Mouse (Mus musculus): ENCODE data around the gene En2. TPM values are rescaled to one million over a fixed set of nuclear protein-coding genes. Genes with fewer than 3 reads are reported as not detected.

The En2 gene
- polyA plus RNA-seq, 1 experiment from 2014 or later = not detected

DNA sequence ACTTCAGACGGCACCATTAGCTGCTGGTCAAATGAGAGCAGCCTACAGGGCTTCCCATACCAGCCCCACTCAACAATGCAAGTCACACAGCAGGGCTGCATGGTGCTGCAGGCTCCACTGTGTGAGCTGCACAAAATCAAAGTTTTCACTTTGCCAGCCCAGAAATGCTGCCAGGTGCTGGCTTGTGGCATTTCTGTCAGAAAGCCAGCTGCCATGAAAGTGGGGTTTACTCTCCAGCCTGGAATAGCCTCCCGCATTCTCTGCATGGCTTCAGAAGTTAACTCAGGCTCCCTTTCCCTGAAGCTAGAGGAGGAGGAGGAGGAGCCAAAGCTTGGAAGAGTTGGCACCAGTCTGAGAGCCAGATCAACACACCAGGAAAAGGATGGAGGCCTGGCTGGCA is 29.1 kb upstream of the En2 start:
- 45% methylated on average over 2 of the region's 2 CpGs for WGBS
- peak; percentile 56; the same call in 1 of the 2 replicates for ATAC-seq (ENCODE audit: low read depth)
- H3K4me3 ChIP-seq = no peak overlapping the region

DNA sequence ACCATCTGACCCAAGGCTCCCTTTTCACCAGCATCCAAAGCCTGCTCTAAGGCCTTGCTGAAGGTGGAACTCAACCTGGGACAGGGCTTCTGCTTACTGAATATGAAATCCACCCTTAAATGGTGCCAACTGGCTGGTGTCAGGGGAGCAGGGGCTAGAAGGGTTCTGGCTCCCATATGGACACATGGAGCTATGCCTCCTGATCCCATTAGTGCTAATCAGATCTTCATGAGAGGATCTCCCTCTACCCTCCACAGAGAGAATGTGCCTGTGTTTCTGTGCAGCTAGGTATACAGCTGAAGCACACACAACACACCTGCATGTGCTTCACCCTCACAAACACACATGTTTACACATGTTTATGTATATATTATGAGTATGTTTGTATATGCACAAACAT is 20.9 kb upstream of the En2 start:
- Histone ChIP-seq H3K4me3 (no peak overlapping the region), H3K4me2 (no peak overlapping the region), H3K4me1 (replicated peaks) (no peaks in the 10 kb centered on the region), H3K36me3 (no peaks in the 10 kb centered on the region), H3K9ac (no peak overlapping the region), H3K9me3 (no peaks in the 10 kb centered on the region), H3K27me3 (peaks cover 18% of the 10 kb centered on the region; the same call in 1 of the 2 replicates), H3K27ac (replicated peaks) (no peak overlapping the region)
- no peak for ATAC-seq (ENCODE audit: low read depth)

More for the DNA sequence above, 29.1 kb upstream of the En2 start:
- no peaks in the 10 kb centered on the region for H3K9me3 ChIP-seq
- no peaks in the 10 kb centered on the region for H3K36me3 ChIP-seq
- no peak overlapping the region for H3K4me2 ChIP-seq
- H3K27me3 ChIP-seq = peaks cover 25% of the 10 kb centered on the region
- H3K9ac ChIP-seq = no peak overlapping the region
- H3K27ac ChIP-seq (replicated peaks) = no peak overlapping the region
- H3K4me1 ChIP-seq (replicated peaks) = no peaks in the 10 kb centered on the region

DNA sequence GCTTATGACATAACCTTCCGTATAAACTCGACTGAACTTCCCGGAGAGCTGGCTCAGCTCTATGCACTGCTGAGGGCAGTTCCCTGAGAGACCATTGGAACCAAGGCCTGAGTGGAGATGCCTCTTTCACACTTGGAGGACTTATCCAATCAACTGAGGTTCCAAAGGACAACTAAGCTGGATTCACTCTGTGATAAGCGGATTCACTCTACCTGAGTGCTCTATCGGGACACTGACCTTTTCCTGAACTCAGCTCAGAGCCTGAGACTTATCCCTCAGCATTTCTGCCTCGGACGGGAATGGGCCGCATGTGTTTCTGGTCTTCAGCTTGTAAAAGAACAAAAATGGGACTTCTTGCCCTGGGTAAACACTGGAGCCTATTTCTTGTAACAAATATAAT is 19.5 kb upstream of the En2 start:
- Histone ChIP-seq H3K4me3 (no peak overlapping the region), H3K4me2 (no peak overlapping the region), H3K36me3 (no peaks in the 10 kb centered on the region), H3K9me3 (no peaks in the 10 kb centered on the region), H3K4me1 (replicated peaks) (no peaks in the 10 kb centered on the region), H3K27me3 (peaks cover 23% of the 10 kb centered on the region; the same call in 1 of the 2 replicates), H3K27ac (replicated peaks) (no peak overlapping the region), H3K9ac (no peak overlapping the region)
- 86% methylated on average over 8 of the region's 8 CpGs for WGBS
- no peak for ATAC-seq (ENCODE audit: low read depth)

- no peak overlapping the region for H3K9ac ChIP-seq
- no peak overlapping the region for H3K4me2 ChIP-seq
- 20% methylated on average over 3 of the region's 3 CpGs for WGBS
- no peak overlapping the region for H3K4me3 ChIP-seq
- ATAC-seq (ENCODE audit: low read depth) = no peak
- H3K27me3 ChIP-seq = peaks cover 39% of the 10 kb centered on the region
- H3K27ac ChIP-seq (replicated peaks) = no peak overlapping the region
- no peaks in the 10 kb centered on the region for H3K4me1 ChIP-seq (replicated peaks)
- H3K36me3 ChIP-seq = no peaks in the 10 kb centered on the region
- H3K9me3 ChIP-seq = no peaks in the 10 kb centered on the region
Observed at GRCm38 (mm10) chr5:28148473-28148872, 17.0 kb upstream of the En2 start.

GRCm38 (mm10) chr5:28149436-28149835 is 16.1 kb upstream of the En2 start:
- Histone ChIP-seq H3K4me3 (no peak overlapping the region), H3K4me1 (replicated peaks) (no peaks in the 10 kb centered on the region), H3K27me3 (peaks cover 48% of the 10 kb centered on the region), H3K9ac (no peak overlapping the region), H3K4me2 (no peak overlapping the region), H3K36me3 (no peaks in the 10 kb centered on the region), H3K9me3 (no peaks in the 10 kb centered on the region), H3K27ac (replicated peaks) (no peak overlapping the region)
- WGBS = 63% methylated on average over 3 of the region's 3 CpGs
- no peak for ATAC-seq (ENCODE audit: low read depth)

DNA sequence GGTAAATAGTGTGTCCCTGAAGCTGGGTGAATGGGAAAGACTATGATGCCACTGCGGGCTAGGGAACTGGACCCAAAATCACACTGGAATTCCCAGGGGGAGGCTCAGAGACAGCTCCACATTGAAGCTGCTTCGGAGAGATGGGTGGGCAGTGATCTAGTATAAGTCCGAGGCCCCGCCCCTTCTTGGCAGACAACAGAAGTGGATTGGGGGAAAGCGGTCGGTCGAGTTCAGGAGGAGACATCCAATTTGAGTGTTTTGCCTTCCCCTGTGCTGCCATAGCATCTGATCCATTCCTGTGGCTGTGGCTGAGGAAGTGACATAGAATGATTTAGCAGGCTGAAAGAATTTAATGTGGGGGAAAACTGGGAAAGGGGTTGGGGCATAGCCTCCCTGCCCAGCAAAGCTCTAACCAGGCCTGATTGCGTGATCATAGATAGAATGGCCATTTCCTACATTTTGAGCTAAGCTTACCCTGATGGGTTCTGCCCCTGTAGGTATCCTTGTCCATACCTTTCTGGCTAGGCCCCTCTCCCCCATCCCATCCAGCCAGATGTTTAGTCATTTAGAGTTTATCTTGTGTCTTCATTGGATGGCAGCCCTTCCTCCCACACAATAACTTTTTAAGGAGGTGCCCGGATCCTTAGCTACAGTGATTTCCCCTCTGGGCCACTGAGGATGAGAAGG is 8.3 kb upstream of the En2 start:
- Histone ChIP-seq H3K27ac (replicated peaks) (no peak overlapping the region), H3K36me3 (no peaks in the 10 kb centered on the region), H3K4me1 (replicated peaks) (peaks cover 8% of the 10 kb centered on the region), H3K27me3 (peaks cover 97% of the 10 kb centered on the region), H3K4me3 (no peak overlapping the region), H3K4me2 (no peak overlapping the region), H3K9me3 (no peaks in the 10 kb centered on the region), H3K9ac (no peak overlapping the region)
- 3% methylated on average over 9 of the region's 9 CpGs for WGBS
- ATAC-seq (ENCODE audit: low read depth) = no peak

- Histone ChIP-seq H3K4me1 (replicated peaks) (peaks cover 8% of the 10 kb centered on the region), H3K27me3 (peaks cover 97% of the 10 kb centered on the region), H3K9me3 (no peaks in the 10 kb centered on the region), H3K4me3 (no peak overlapping the region), H3K4me2 (no peak overlapping the region), H3K36me3 (no peaks in the 10 kb centered on the region), H3K27ac (replicated peaks) (no peak overlapping the region), H3K9ac (no peak overlapping the region)
- no peak for ATAC-seq (ENCODE audit: low read depth)
- 2% methylated on average over 17 of the region's 17 CpGs for WGBS
Observed at GRCm38 (mm10) chr5:28157781-28158180, 7.7 kb upstream of the En2 start.

- H3K9me3 ChIP-seq = no peaks in the 10 kb centered on the region
- no peaks in the 10 kb centered on the region for H3K36me3 ChIP-seq
- H3K4me1 ChIP-seq (replicated peaks) = peaks cover 8% of the 10 kb centered on the region
- H3K9ac ChIP-seq = no peak overlapping the region
- WGBS = under 1% methylated on average over 31 of the region's 31 CpGs
- ATAC-seq (ENCODE audit: low read depth) = peak; percentile 15; the same call in 1 of the 2 replicates
- H3K4me2 ChIP-seq = peak overlapping the region; percentile 18; the same call in 1 of the 2 replicates
- peaks cover 97% of the 10 kb centered on the region for H3K27me3 ChIP-seq
- no peak overlapping the region for H3K4me3 ChIP-seq
- no peak overlapping the region for H3K27ac ChIP-seq (replicated peaks)
Observed at GRCm38 (mm10) chr5:28158308-28159071, 7.0 kb upstream of the En2 start.

DNA sequence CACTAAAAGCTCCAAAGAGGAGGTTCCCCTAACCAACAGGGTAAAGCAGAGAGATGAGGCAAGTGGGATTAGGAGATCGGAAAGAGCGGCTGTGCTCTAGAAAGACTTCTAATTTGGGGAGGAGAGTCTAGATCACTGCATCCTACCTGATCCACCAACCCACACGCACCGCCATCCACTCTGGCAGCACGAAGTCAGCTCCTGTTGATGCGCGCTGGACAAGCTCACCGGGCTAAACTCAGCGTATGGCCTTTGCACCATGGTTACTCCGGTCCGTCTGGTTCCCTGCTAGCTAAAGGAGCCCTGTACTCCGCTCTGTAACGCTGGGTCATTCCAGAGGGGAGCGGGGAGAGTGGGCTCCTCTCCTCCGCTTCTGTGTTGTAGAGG is 6.4 kb upstream of the En2 start:
- no peaks in the 10 kb centered on the region for H3K36me3 ChIP-seq
- no peak overlapping the region for H3K4me2 ChIP-seq
- ATAC-seq (ENCODE audit: low read depth) = 0 out of 2 replicates have a peak, but pooled peaks have one; percentile 4
- under 1% methylated on average over 15 of the region's 15 CpGs for WGBS
- peaks cover 8% of the 10 kb centered on the region for H3K4me1 ChIP-seq (replicated peaks)
- H3K27ac ChIP-seq (replicated peaks) = no peak overlapping the region
- H3K9ac ChIP-seq = no peak overlapping the region
- no peaks in the 10 kb centered on the region for H3K9me3 ChIP-seq
- no peak overlapping the region for H3K4me3 ChIP-seq
- H3K27me3 ChIP-seq = peaks cover 97% of the 10 kb centered on the region

DNA sequence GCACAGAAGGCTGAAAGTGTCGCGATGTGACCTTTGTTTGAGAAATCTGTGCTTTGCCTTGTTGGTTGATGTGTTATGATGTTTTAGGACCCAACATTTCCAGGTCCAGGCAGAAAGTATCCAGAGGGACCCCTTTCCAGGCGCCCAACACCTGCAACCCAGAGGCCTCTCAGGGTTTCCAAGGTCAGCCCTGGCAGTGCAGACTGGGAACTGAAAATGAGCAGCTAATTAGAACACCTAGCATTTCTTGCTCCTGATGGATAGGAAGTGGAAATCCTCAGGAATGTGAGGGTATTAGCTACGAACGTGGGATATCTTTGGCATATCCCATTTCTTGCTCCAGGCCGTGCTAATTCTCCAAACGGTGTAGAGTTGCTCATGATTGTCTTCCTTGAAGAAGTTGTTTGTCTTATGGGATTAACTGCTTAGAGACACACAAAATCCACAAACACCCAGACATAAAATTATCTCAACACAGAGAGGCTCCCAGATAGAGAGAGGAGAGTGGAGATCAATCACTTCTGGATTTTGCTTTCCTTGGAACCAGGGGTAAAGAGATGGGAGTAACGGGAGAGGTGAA is 5.5 kb upstream of the En2 start:
- WGBS = 5% methylated on average over 8 of the region's 8 CpGs
- H3K4me2 ChIP-seq = no peak overlapping the region

DNA sequence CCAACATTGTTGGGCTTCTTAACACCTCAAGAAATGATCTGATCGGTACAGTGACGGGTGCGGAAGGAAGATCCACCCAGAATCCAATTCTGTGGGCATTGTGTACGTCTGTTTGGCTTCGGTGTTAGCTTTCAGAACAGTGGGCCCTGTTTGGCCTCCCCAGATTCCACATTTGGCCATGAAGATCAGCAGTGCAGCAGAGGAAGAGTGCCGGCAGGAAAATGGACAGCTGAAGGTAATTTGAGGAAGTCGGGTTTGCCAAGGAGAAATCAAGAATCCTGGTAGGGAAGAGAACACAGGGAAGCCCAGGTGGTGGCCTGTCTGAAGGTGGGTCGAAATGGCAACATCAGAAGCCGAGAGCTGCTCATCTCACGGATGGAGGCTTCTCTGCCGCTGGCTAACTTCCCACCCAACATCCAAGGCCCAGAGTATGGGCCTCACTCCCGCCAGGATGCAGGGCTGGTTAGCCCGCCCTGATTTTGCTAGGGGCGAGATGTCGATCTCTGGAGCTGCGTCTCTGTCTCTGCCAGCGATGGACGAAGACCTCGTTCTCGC is 4.0 kb upstream of the En2 start:
- WGBS = under 1% methylated on average over 20 of the region's 20 CpGs
- Histone ChIP-seq H3K4me2 (no peak overlapping the region), H3K9ac (no peak overlapping the region)

More for the DNA sequence above, 5.5 kb upstream of the En2 start:
- Histone ChIP-seq H3K9ac (no peak overlapping the region), H3K27me3 (peaks cover 100% of the 10 kb centered on the region), H3K9me3 (no peaks in the 10 kb centered on the region), H3K4me1 (replicated peaks) (peaks cover 8% of the 10 kb centered on the region), H3K27ac (replicated peaks) (no peak overlapping the region), H3K4me3 (no peak overlapping the region), H3K36me3 (no peaks in the 10 kb centered on the region)
- ATAC-seq (ENCODE audit: low read depth) = no peak

DNA sequence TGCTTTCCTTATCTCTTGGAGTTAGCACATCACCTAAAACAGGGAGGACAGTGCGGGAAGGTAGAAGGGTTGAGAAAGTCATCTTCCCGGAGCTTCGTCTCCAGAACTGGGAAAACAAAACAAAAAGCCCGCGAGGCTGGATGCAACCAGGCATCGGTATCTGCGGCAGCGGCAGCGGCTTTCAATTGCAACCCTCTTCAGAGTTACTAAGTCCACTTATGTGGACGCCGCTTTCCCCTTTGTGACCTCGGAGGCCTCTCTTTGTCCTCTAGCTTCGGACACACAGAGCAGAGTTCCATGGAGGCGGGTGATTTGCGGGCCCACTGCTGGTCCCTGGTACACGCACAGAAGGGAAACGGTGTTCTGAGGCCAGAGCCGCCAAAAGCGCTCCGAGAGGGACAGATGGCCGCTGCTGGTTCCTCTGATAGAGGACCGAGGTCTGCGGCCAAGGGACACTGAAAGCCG is 3.5 kb upstream of the En2 start:
- H3K4me3 ChIP-seq = no peak overlapping the region
- H3K27ac ChIP-seq (replicated peaks) = no peak overlapping the region
- H3K9me3 ChIP-seq = no peaks in the 10 kb centered on the region
- H3K4me2 ChIP-seq = no peak overlapping the region
- H3K9ac ChIP-seq = no peak overlapping the region
- peaks cover 100% of the 10 kb centered on the region for H3K27me3 ChIP-seq
- under 1% methylated on average over 24 of the region's 24 CpGs for WGBS
- H3K4me1 ChIP-seq (replicated peaks) = peaks cover 28% of the 10 kb centered on the region
- H3K36me3 ChIP-seq = no peaks in the 10 kb centered on the region
- no peak for ATAC-seq (ENCODE audit: low read depth)

More for the DNA sequence above, 4.0 kb upstream of the En2 start:
- Histone ChIP-seq H3K4me1 (replicated peaks) (peaks cover 23% of the 10 kb centered on the region), H3K9me3 (no peaks in the 10 kb centered on the region), H3K27me3 (peaks cover 100% of the 10 kb centered on the region), H3K27ac (replicated peaks) (no peak overlapping the region), H3K4me3 (no peak overlapping the region), H3K36me3 (no peaks in the 10 kb centered on the region)
- no peak for ATAC-seq (ENCODE audit: low read depth)

All from neural tube, embryonic 13.5 days (tissue).